Mouse (Mus musculus): ENCODE results near the gene Shank3. TPM values are rescaled to one million over a fixed set of nuclear protein-coding genes. Genes with fewer than 3 reads are reported as not detected.

Gene Shank3
- total and polyA plus RNA-seq, 2 experiments from 2014 or later = 8.7 to 61.8 TPM

DNA sequence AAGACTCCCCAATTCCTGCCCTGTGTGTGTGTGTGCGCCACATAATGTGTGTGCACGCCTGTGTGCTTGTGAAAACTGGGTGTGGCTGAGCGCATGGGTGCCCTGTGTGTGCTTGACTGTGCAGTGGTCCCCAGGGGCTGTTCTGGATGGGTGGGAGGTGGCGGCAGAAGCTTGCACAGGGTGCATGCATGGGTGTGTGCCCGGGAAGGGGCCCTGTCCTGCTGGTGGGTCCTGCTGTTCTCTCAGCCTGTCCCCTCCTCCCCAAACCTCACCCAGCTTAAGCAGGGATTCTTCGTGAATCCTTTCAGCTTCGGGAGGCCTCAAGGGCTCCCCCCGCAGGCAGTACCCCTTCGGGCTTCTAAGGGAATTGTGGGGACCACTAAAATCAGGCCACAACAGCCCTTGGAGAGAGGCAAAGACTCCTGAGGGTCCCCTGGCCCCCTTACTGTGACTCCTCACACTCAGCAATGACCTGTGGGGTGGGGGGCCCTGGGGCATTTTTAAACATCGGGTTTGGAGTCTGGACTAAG is 59.8 kb downstream of the Shank3 start:
- H3K36me3 ChIP-seq (ENCODE audit: insufficient read depth, low read length) = no peaks in the 10 kb centered on the region
- TF ChIP-seq CTCF (IDR thresholded peaks at IDR 0.05; ENCODE audit: low read depth) = no peak
- no peak for DNase-seq (ENCODE audit: low spot score)
- no peak overlapping the region for H3K9ac ChIP-seq (replicated peaks; ENCODE audit: low read length)
- no peak overlapping the region for H3K4me2 ChIP-seq (ENCODE audit: low read depth, low read length)
- H3K4me1 ChIP-seq (ENCODE audit: insufficient read depth, low read length) = 0 out of 2 replicates have a peak, but pooled peaks cover 5% of the 10 kb centered on the region
- 58% methylated on average over 10 of the region's 10 CpGs for WGBS
- H3K9me3 ChIP-seq (ENCODE audit: low read length) = no peaks in the 10 kb centered on the region
- ATAC-seq = 0 out of 2 replicates have a peak, but pooled peaks have one; percentile 17
- H3K27me3 ChIP-seq (ENCODE audit: insufficient read depth, low read length) = no peaks in the 10 kb centered on the region
- H3K4me3 ChIP-seq (ENCODE audit: low read length) = no peak overlapping the region
- H3K27ac ChIP-seq = no peak overlapping the region

DNA sequence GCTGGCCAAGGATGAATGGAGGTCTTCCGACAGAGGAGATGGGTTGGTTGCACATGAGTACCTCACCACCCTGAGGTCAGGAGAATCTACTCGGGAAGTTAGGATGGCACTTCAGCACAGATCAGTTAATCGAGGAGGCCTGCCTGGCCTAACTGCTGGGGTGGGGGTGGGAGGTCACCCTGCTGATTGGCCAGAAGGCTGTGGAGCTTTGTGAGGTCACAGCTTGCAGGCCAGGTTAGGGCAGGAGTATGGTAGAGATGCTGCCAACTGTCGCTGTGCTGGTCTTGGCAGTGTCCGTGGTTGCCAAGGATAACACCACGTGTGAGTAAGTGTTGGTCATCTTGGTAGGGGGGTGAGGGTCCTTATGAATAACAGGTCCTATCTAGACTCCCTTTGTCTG is 68.7 kb downstream of the Shank3 start, which contains the start of gene Acr:
Gene Acr (plus strand): TSS at position 213 of the 400 bp plus-strand sequence.
- no peaks in the 10 kb centered on the region for H3K27me3 ChIP-seq (ENCODE audit: insufficient read depth, low read length)
- no peaks in the 10 kb centered on the region for H3K9me3 ChIP-seq (ENCODE audit: low read length)
- no peaks in the 10 kb centered on the region for H3K36me3 ChIP-seq (ENCODE audit: insufficient read depth, low read length)
- no peak within 1 kb of the TSS for H3K27ac ChIP-seq
- TF ChIP-seq CTCF (IDR thresholded peaks at IDR 0.05; ENCODE audit: low read depth) = no peak
- ATAC-seq (0 out of 2 replicates have a peak, but pooled peaks have one; percentile 43), DNase-seq (ENCODE audit: low spot score) (no peak)
- H3K9ac ChIP-seq (replicated peaks; ENCODE audit: low read length) = no peak within 1 kb of the TSS
- WGBS = 83% methylated on average over 6 of the region's 6 CpGs
- H3K4me2 ChIP-seq (ENCODE audit: low read depth, low read length) = no peak within 1 kb of the TSS
- no peaks in the 10 kb centered on the region for H3K4me1 ChIP-seq (ENCODE audit: insufficient read depth, low read length)
- no peak within 1 kb of the TSS for H3K4me3 ChIP-seq (ENCODE audit: low read length)

DNA sequence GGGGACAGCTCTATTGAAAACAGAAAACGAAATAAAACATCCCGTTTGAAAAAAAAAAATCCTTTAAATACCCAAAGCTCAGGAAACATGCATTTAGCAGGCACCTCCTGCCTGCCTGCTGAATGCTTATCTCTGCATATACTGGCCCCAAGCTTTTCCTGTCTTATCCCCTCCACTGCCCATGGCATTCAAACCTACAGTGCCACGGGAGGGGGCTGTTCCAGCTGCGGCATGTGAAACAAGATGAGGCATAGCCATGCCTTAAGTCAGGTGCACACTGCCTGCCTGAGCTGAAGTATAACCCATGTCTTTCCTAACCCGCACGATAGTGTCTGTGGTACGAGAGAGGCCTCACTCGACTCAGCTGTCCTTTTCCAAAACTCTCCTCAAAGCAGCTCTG is 72.7 kb downstream of the Shank3 start:
- ATAC-seq = no peak
- 77% methylated on average over 8 of the region's 8 CpGs for WGBS

DNA sequence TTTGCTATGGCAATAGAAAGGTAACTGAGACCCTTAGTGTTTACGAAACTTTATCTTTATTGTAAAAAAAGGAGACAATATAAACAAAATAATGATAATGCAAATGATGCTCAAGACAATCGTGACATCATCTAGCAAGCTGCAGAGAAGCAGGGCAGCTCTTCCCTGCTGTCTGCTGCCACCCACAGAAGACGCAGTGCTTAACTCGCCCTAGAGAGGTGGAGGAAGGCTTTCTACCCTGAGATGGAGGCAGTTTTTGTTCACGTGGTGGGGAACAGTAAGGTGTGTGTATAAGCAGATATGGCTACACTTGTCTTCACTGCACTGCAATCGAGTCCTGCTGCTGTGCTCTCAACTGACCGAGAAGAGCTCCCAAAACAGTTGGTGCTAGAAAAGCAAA is 83.1 kb downstream of the Shank3 start:
- H3K4me3 ChIP-seq (ENCODE audit: low read length) = no peak overlapping the region
- no peak overlapping the region for H3K4me2 ChIP-seq (ENCODE audit: low read depth, low read length)
- no peak overlapping the region for H3K9ac ChIP-seq (replicated peaks; ENCODE audit: low read length)
- H3K36me3 ChIP-seq (ENCODE audit: insufficient read depth, low read length) = peaks cover 14% of the 10 kb centered on the region; the same call in 1 of the 2 replicates
- no peak for DNase-seq (ENCODE audit: low spot score)
- no peak for TF ChIP-seq CTCF (IDR thresholded peaks at IDR 0.05; ENCODE audit: low read depth)
- H3K4me1 ChIP-seq (ENCODE audit: insufficient read depth, low read length) = no peaks in the 10 kb centered on the region
- no peak overlapping the region for H3K27ac ChIP-seq
- 90% methylated on average over 7 of the region's 7 CpGs for WGBS
- no peaks in the 10 kb centered on the region for H3K9me3 ChIP-seq (ENCODE audit: low read length)
- H3K27me3 ChIP-seq (ENCODE audit: insufficient read depth, low read length) = no peaks in the 10 kb centered on the region
- no peak for ATAC-seq

More for the DNA sequence above, 72.7 kb downstream of the Shank3 start:
- TF ChIP-seq CTCF (IDR thresholded peaks at IDR 0.05; ENCODE audit: low read depth) = no peak
- H3K27me3 ChIP-seq (ENCODE audit: insufficient read depth, low read length) = no peaks in the 10 kb centered on the region
- H3K9ac ChIP-seq (replicated peaks; ENCODE audit: low read length) = no peak overlapping the region
- H3K27ac ChIP-seq = no peak overlapping the region
- no peaks in the 10 kb centered on the region for H3K36me3 ChIP-seq (ENCODE audit: insufficient read depth, low read length)
- no peaks in the 10 kb centered on the region for H3K9me3 ChIP-seq (ENCODE audit: low read length)
- no peak for DNase-seq (ENCODE audit: low spot score)
- H3K4me1 ChIP-seq (ENCODE audit: insufficient read depth, low read length) = no peaks in the 10 kb centered on the region
- H3K4me3 ChIP-seq (ENCODE audit: low read length) = no peak overlapping the region
- H3K4me2 ChIP-seq (ENCODE audit: low read depth, low read length) = no peak overlapping the region

GRCm38 (mm10) chr15:89585101-89585500 is 85.7 kb downstream of the Shank3 start:
- Histone ChIP-seq H3K27me3 (ENCODE audit: insufficient read depth, low read length) (no peaks in the 10 kb centered on the region), H3K9me3 (ENCODE audit: low read length) (no peaks in the 10 kb centered on the region), H3K27ac (no peak overlapping the region), H3K36me3 (ENCODE audit: insufficient read depth, low read length) (peaks cover 14% of the 10 kb centered on the region; the same call in 1 of the 2 replicates), H3K4me2 (ENCODE audit: low read depth, low read length) (no peak overlapping the region), H3K9ac (replicated peaks; ENCODE audit: low read length) (no peak overlapping the region), H3K4me1 (ENCODE audit: insufficient read depth, low read length) (0 out of 2 replicates have a peak, but pooled peaks cover under 1% of the 10 kb centered on the region), H3K4me3 (ENCODE audit: low read length) (no peak overlapping the region)
- no peak for ATAC-seq
- WGBS = 86% methylated on average over 5 of the region's 5 CpGs
- no peak for TF ChIP-seq CTCF (IDR thresholded peaks at IDR 0.05; ENCODE audit: low read depth)
- no peak for DNase-seq (ENCODE audit: low spot score)

GRCm38 (mm10) chr15:89585631-89586030 is 86.2 kb downstream of the Shank3 start:
- Histone ChIP-seq H3K4me3 (ENCODE audit: low read length) (no peak overlapping the region), H3K9me3 (ENCODE audit: low read length) (no peaks in the 10 kb centered on the region), H3K27ac (no peak overlapping the region), H3K4me1 (ENCODE audit: insufficient read depth, low read length) (0 out of 2 replicates have a peak, but pooled peaks cover 6% of the 10 kb centered on the region), H3K4me2 (ENCODE audit: low read depth, low read length) (no peak overlapping the region), H3K36me3 (ENCODE audit: insufficient read depth, low read length) (peaks cover 14% of the 10 kb centered on the region; the same call in 1 of the 2 replicates), H3K27me3 (ENCODE audit: insufficient read depth, low read length) (no peaks in the 10 kb centered on the region), H3K9ac (replicated peaks; ENCODE audit: low read length) (no peak overlapping the region)
- no peak for TF ChIP-seq CTCF (IDR thresholded peaks at IDR 0.05; ENCODE audit: low read depth)
- ATAC-seq = no peak
- DNase-seq (ENCODE audit: low spot score) = no peak
- 90% methylated on average over 11 of the region's 11 CpGs for WGBS

DNA sequence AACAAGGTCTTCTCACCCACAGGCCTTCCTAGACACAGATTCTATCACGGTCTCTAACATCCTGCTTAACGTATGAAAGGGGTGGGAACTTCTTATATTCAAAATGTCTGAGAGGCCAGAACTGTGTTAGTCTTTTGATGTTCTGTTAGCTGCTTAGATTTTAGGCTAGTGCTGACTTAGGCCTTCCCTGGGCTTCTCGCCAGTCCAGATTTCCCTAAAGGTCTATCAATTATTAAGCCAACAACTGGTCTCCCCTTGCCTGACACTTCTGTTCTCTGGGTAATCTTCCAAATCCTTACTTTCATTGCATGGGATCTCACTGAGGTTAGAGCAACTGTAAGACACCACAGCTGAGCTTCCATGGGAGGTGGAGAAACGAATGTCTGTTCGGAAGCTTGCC is 89.7 kb downstream of the Shank3 start:
- Histone ChIP-seq H3K4me1 (ENCODE audit: insufficient read depth, low read length) (0 out of 2 replicates have a peak, but pooled peaks cover 6% of the 10 kb centered on the region), H3K4me2 (ENCODE audit: low read depth, low read length) (no peak overlapping the region), H3K36me3 (ENCODE audit: insufficient read depth, low read length) (peaks cover 4% of the 10 kb centered on the region; the same call in 1 of the 2 replicates), H3K27me3 (ENCODE audit: insufficient read depth, low read length) (no peaks in the 10 kb centered on the region), H3K27ac (no peak overlapping the region), H3K9ac (replicated peaks; ENCODE audit: low read length) (no peak overlapping the region), H3K9me3 (ENCODE audit: low read length) (no peaks in the 10 kb centered on the region), H3K4me3 (ENCODE audit: low read length) (no peak overlapping the region)
- WGBS = 84% methylated on average over 5 of the region's 5 CpGs
- DNase-seq (ENCODE audit: low spot score) = no peak
- no peak for TF ChIP-seq CTCF (IDR thresholded peaks at IDR 0.05; ENCODE audit: low read depth)
- ATAC-seq = no peak

Data from hindbrain, postnatal 0 days (tissue).